Mouse (Mus musculus): ENCODE results near the gene Mapre3. TPM values are rescaled to one million over a fixed set of nuclear protein-coding genes. Genes with fewer than 3 reads are reported as not detected.

Gene Mapre3
- total RNA-seq (2017) = 0.88 and 2.8 TPM in 2 replicates

GRCm38 (mm10) chr5:30814424-30815119 is at the start of gene Mapre3:
TSS of gene Mapre3 (plus strand) at chr5:30814641.
- peak; percentile 83 to 90 for ATAC-seq (replicated peaks in 1 of 2; ENCODE audit: insufficient read depth in 1 of 2, low FRiP score in 2 of 2, low TSS enrichment in 1 of 2, low read depth in 1 of 2, poor library complexity in 2 of 2, severe bottlenecking in 2 of 2)

- ATAC-seq (replicated peaks in 1 of 2; ENCODE audit: insufficient read depth in 1 of 2, low FRiP score in 2 of 2, low TSS enrichment in 1 of 2, low read depth in 1 of 2, poor library complexity in 2 of 2, severe bottlenecking in 2 of 2) = no peak
Measured at GRCm38 (mm10) chr5:30765596-30766370, 48.7 kb upstream of the Mapre3 start.

- ATAC-seq (replicated peaks in 1 of 2; ENCODE audit: insufficient read depth in 1 of 2, low FRiP score in 2 of 2, low TSS enrichment in 1 of 2, low read depth in 1 of 2, poor library complexity in 2 of 2, severe bottlenecking in 2 of 2) = no peak
Measured at GRCm38 (mm10) chr5:30768082-30768481, 46.4 kb upstream of the Mapre3 start.

GRCm38 (mm10) chr5:30768598-30768997 is 45.8 kb upstream of the Mapre3 start:
- no peak for ATAC-seq (replicated peaks in 1 of 2; ENCODE audit: insufficient read depth in 1 of 2, low FRiP score in 2 of 2, low TSS enrichment in 1 of 2, low read depth in 1 of 2, poor library complexity in 2 of 2, severe bottlenecking in 2 of 2)

DNA sequence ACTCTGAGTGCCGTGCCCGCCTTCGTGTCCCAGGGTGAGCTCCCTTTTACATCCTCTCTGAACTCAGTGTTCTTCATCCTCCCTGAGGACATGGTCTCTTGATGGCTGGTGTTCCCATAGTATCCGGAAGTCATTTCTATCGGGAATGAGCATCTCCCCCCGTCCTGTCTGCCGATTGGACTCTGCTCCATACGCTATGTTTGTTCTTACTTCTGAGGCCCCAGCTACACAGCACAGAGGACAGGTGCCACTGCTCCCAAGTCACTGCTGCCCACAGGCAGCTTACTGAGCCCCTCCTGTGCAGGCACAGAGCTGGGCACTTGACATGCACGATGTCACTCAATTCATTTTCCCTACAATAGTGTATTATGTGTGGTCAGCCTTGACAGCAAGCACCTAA is 45.4 kb upstream of the Mapre3 start:
- ATAC-seq (replicated peaks in 1 of 2; ENCODE audit: insufficient read depth in 1 of 2, low FRiP score in 2 of 2, low TSS enrichment in 1 of 2, low read depth in 1 of 2, poor library complexity in 2 of 2, severe bottlenecking in 2 of 2) = no peak

- peak; percentile 82 to 91 for ATAC-seq (replicated peaks in 1 of 2; ENCODE audit: insufficient read depth in 1 of 2, low FRiP score in 2 of 2, low TSS enrichment in 1 of 2, low read depth in 1 of 2, poor library complexity in 2 of 2, severe bottlenecking in 2 of 2)
Measured at GRCm38 (mm10) chr5:30774601-30775371, 39.7 kb upstream of the Mapre3 start.

- ATAC-seq (replicated peaks in 1 of 2; ENCODE audit: insufficient read depth in 1 of 2, low FRiP score in 2 of 2, low TSS enrichment in 1 of 2, low read depth in 1 of 2, poor library complexity in 2 of 2, severe bottlenecking in 2 of 2) = no peak
Measured at GRCm38 (mm10) chr5:30780699-30781098, 33.7 kb upstream of the Mapre3 start.

DNA sequence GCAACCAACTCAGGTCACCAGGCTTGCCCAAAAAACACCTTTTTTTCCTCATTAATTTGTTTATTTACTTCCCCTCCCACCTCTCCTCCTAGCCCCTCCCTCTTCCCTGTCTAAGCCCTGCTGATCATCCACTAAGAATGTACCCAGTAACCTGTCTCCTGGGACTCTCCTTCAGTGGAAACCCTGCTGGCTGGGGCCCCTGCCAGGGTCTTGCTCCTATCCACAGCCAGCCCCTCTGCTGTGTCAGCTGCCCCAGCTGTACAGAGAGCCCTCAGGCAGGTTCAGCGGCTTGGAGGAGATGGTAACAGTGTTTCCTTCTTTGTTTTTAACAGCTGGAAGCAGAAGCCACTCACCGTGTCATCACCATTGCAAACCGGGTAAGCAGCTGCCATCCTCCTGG is 33.3 kb upstream of the Mapre3 start:
- no peak for ATAC-seq (replicated peaks in 1 of 2; ENCODE audit: insufficient read depth in 1 of 2, low FRiP score in 2 of 2, low TSS enrichment in 1 of 2, low read depth in 1 of 2, poor library complexity in 2 of 2, severe bottlenecking in 2 of 2)

GRCm38 (mm10) chr5:30787381-30787780 is 27.1 kb upstream of the Mapre3 start:
- no peak for ATAC-seq (replicated peaks in 1 of 2; ENCODE audit: insufficient read depth in 1 of 2, low FRiP score in 2 of 2, low TSS enrichment in 1 of 2, low read depth in 1 of 2, poor library complexity in 2 of 2, severe bottlenecking in 2 of 2)

DNA sequence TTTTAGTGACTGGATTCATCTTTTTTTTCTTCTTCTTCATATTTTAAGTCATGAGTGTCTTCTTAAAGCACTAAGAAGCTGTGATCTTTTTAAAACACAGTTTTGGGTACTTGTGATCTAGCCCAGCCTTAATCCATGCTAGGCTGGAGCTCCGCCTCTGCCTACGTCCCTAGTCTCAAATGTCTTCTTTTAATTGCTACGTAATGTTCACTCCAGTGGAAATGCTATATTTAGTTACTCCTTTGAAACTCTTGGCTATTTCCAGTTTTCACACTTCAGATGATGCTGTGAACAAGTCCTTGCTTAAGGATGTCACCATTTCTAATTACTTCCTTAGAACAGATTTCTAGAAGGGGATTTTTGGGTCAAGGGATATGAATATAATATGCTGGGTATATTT is 24.4 kb upstream of the Mapre3 start:
- ATAC-seq (replicated peaks in 1 of 2; ENCODE audit: insufficient read depth in 1 of 2, low FRiP score in 2 of 2, low TSS enrichment in 1 of 2, low read depth in 1 of 2, poor library complexity in 2 of 2, severe bottlenecking in 2 of 2) = no peak

- peak in 1 of 2 experiments; percentile 59; a peak in 3 of 4 replicates for ATAC-seq (replicated peaks in 1 of 2; ENCODE audit: insufficient read depth in 1 of 2, low FRiP score in 2 of 2, low TSS enrichment in 1 of 2, low read depth in 1 of 2, poor library complexity in 2 of 2, severe bottlenecking in 2 of 2)
Measured at GRCm38 (mm10) chr5:30796125-30796524, 18.3 kb upstream of the Mapre3 start.

GRCm38 (mm10) chr5:30797482-30797881 is 17.0 kb upstream of the Mapre3 start:
- peak; percentile 23 to 30; a peak in 1 of 4 replicates for ATAC-seq (replicated peaks in 1 of 2; ENCODE audit: insufficient read depth in 1 of 2, low FRiP score in 2 of 2, low TSS enrichment in 1 of 2, low read depth in 1 of 2, poor library complexity in 2 of 2, severe bottlenecking in 2 of 2)

GRCm38 (mm10) chr5:30797982-30798381 is 16.5 kb upstream of the Mapre3 start:
- ATAC-seq (replicated peaks in 1 of 2; ENCODE audit: insufficient read depth in 1 of 2, low FRiP score in 2 of 2, low TSS enrichment in 1 of 2, low read depth in 1 of 2, poor library complexity in 2 of 2, severe bottlenecking in 2 of 2) = no peak

GRCm38 (mm10) chr5:30798965-30799364 is 15.5 kb upstream of the Mapre3 start:
- no peak for ATAC-seq (replicated peaks in 1 of 2; ENCODE audit: insufficient read depth in 1 of 2, low FRiP score in 2 of 2, low TSS enrichment in 1 of 2, low read depth in 1 of 2, poor library complexity in 2 of 2, severe bottlenecking in 2 of 2)

GRCm38 (mm10) chr5:30802724-30803467 is 11.5 kb upstream of the Mapre3 start:
- no peak for ATAC-seq (replicated peaks in 1 of 2; ENCODE audit: insufficient read depth in 1 of 2, low FRiP score in 2 of 2, low TSS enrichment in 1 of 2, low read depth in 1 of 2, poor library complexity in 2 of 2, severe bottlenecking in 2 of 2)

DNA sequence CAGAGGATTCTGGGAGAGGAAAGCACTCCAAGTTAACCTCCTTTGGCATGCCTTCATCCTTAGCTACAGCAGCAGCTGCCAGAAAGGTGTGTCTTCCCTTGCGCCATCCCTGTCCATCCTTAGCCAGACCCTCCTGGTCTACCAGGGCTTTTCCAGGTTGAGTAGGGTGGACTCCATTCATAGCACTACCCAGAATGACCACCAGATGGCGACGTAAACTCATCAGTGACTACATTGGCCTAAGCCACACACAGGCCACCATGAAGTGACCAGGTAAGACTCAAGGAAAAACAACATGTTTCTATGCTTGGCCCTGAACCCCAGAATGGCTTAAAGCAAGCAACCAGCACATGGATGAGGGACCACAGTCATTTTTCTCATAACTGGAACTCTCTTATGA is 8.3 kb upstream of the Mapre3 start:
- peak; percentile 49 to 86; a peak in 3 of 4 replicates for ATAC-seq (replicated peaks in 1 of 2; ENCODE audit: insufficient read depth in 1 of 2, low FRiP score in 2 of 2, low TSS enrichment in 1 of 2, low read depth in 1 of 2, poor library complexity in 2 of 2, severe bottlenecking in 2 of 2)

GRCm38 (mm10) chr5:30815120-30815465 is 652 bp downstream of the Mapre3 start:
- no peak for ATAC-seq (replicated peaks in 1 of 2; ENCODE audit: insufficient read depth in 1 of 2, low FRiP score in 2 of 2, low TSS enrichment in 1 of 2, low read depth in 1 of 2, poor library complexity in 2 of 2, severe bottlenecking in 2 of 2)

All from hematopoietic stem cell, adult 5-6 weeks (primary cell).